Mouse (Mus musculus) 3134 (cell line): ENCODE data around the gene Gm11146.

Source experiments
- DNase-seq: peaks from one replicate; pipeline ENCODE4 v3.0.0-alpha.2; 2011; ENCODE audit warnings: low spot score; ENCODE audit not compliant: insufficient read length; ENCODE audit errors: extremely low read depth

Gene Gm11146

GRCm38 (mm10) chr16:77562852-77563251 is 39.0 kb downstream of the Gm11146 start:
- DNase-seq, result no peak

- DNase-seq, result no peak
Observed at GRCm38 (mm10) chr16:77556446-77557105, 45.3 kb downstream of the Gm11146 start.

- DNase-seq, result no peak
Observed at GRCm38 (mm10) chr16:77551051-77551450, 50.8 kb downstream of the Gm11146 start.
